Mouse (Mus musculus): ENCODE measurements at regions not wholly inside any gene's neighbourhood (a gene's known extent, or its start where the extent isn't known, plus 50 kb on each side); places are given as distances from the start of the nearest gene placed in this dataset.

- no peak for ATAC-seq (replicated peaks; ENCODE audit: low read depth, poor library complexity, severe bottlenecking)
Measured at GRCm38 (mm10) chr17:68208837-68209236, 64.8 kb upstream of the L3mbtl4 start.

- peak; percentile 89 for ATAC-seq (replicated peaks; ENCODE audit: low read depth, poor library complexity, severe bottlenecking)
Measured at GRCm38 (mm10) chr17:68210313-68211254, 63.0 kb upstream of the L3mbtl4 start.

GRCm38 (mm10) chr17:68218246-68218645 lies 55.4 kb upstream of the L3mbtl4 start:
- ATAC-seq (replicated peaks; ENCODE audit: low read depth, poor library complexity, severe bottlenecking), result no peak

GRCm38 (mm10) chr17:68223170-68223569 lies 50.4 kb upstream of the L3mbtl4 start:
- ATAC-seq (replicated peaks; ENCODE audit: low read depth, poor library complexity, severe bottlenecking), result peak; percentile 68

Data from common myeloid progenitor, adult 5-6 weeks (primary cell).